Mouse (Mus musculus) right cerebral cortex, postnatal 10 days (tissue): ENCODE measurements around the gene Gmeb2.

Experiments
- DNase-seq, 2 experiments: peaks; one replicate each; pipeline ENCODE4 v3.0.0; 2021; ENCODE audit warnings: low spot score in 2 of 2

Gmeb2 gene

GRCm38 (mm10) chr2:181227122-181227521 lies 60.7 kb downstream of the Gmeb2 start:
- DNase-seq: no peak

- no peak for DNase-seq
Measured at GRCm38 (mm10) chr2:181224994-181225393, 62.8 kb downstream of the Gmeb2 start.

GRCm38 (mm10) chr2:181220361-181220760 lies 67.5 kb downstream of the Gmeb2 start:
- DNase-seq: no peak

- peak; percentile 68 to 72 for DNase-seq
Measured at GRCm38 (mm10) chr2:181219538-181220216, 68.2 kb downstream of the Gmeb2 start, which contains the start of gene Fndc11. TSS of gene Fndc11 (plus strand) at chr2:181220013.

GRCm38 (mm10) chr2:181218881-181219485 lies 68.9 kb downstream of the Gmeb2 start:
- no peak for DNase-seq

GRCm38 (mm10) chr2:181216037-181216436 lies 71.8 kb downstream of the Gmeb2 start:
- no peak for DNase-seq

GRCm38 (mm10) chr2:181213021-181213445 lies 74.8 kb downstream of the Gmeb2 start, which contains the start of gene Srms:
TSS of gene Srms (minus strand) at chr2:181213185.
- no peak for DNase-seq

GRCm38 (mm10) chr2:181212389-181213020 lies 75.3 kb downstream of the Gmeb2 start:
- no peak for DNase-seq

- no peak for DNase-seq
Measured at GRCm38 (mm10) chr2:181206118-181206517, 81.7 kb downstream of the Gmeb2 start.

GRCm38 (mm10) chr2:181205678-181206077 lies 82.2 kb downstream of the Gmeb2 start:
- DNase-seq: no peak

- no peak for DNase-seq
Measured at GRCm38 (mm10) chr2:181202886-181203285, 84.9 kb downstream of the Gmeb2 start.

- no peak for DNase-seq
Measured at GRCm38 (mm10) chr2:181202422-181202821, 85.4 kb downstream of the Gmeb2 start, which contains the start of gene Ptk6. TSS of gene Ptk6 (minus strand) at chr2:181202789.

GRCm38 (mm10) chr2:181201606-181202005 lies 86.2 kb downstream of the Gmeb2 start:
- no peak for DNase-seq
